In the genomic region with DNA sequence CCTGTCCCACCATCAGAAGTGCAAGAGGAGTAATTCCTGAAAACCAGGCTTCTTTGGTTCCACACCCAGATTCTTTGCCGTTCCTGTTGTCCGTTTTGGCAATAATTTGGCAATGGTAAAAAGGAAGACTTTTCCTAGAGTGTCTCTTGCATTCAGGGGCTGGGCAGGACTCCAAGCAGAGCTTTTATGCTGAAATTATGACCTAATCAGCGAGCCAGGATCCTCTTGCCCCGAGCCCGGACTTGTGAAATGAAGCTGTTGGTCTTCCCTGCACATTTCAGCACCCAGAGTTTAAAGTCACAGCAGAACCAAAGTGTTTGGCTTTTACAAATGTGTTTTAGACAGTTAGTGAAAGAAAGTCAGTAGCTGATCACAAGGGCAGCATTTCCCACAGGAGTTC, we compare ENCODE assay signal across 11 mouse cellular contexts.
A peak's percentile ranks its signal among the peaks of the same experiment; 100 is the strongest.
DNase-seq lines count a peak whose midpoint lies in the region; ATAC-seq lines count a peak whose summit lies in the region.
"Had no signal": no experiment of that assay in that cellular context is flagged by ENCODE, and none has a peak within 500 bp of the region (broad histone marks: within the 10 kb centered on the region; RNA-seq: fewer than 3 reads in every experiment).

No protein-coding gene starts in this region.

- no peak overlapping the region for H3K9ac ChIP-seq in kidney, embryonic 15.5 days
- H3K9ac ChIP-seq: forebrain, embryonic 13.5 days; hindbrain, embryonic 14.5 days; neural tube, embryonic 12.5 days had no signal

- H3K4me1 ChIP-seq in kidney, embryonic 15.5 days = no peaks in the 10 kb centered on the region
- peaks cover 24% of the 10 kb centered on the region for H3K4me1 ChIP-seq in forebrain, embryonic 10.5 days
- H3K4me1 ChIP-seq: neural tube, embryonic 12.5 days had no signal

- H3K4me3 ChIP-seq in kidney, embryonic 15.5 days (replicated peaks) = no peak overlapping the region
- no peak overlapping the region for H3K4me3 ChIP-seq in forebrain, embryonic 10.5 days
- H3K4me3 ChIP-seq: forebrain, embryonic 13.5 days; neural tube, embryonic 12.5 days had no signal

- H3K4me2 ChIP-seq in kidney, embryonic 15.5 days = no peak overlapping the region
- H3K4me2 ChIP-seq: forebrain, embryonic 13.5 days; hindbrain, embryonic 14.5 days; neural tube, embryonic 12.5 days had no signal

- peak; percentile 8 for DNase-seq in kidney, adult 18-20 months
- peak; percentile 70 for DNase-seq in adrenal gland, adult 2 months
- peak; percentile 14 for DNase-seq in fat pad, adult 2 months (ENCODE audit: extremely low read depth, low read depth, low spot score)
- peak; percentile 9 for DNase-seq in kidney, postnatal 14 days
- DNase-seq in forebrain, embryonic 10.5 days (ENCODE audit: extremely low spot score, low spot score) = no peak
- no peak for DNase-seq in liver

- 54% methylated on average over 5 of the region's 5 CpGs for WGBS in kidney, embryonic 15.5 days
- WGBS in forebrain, embryonic 10.5 days = 85% methylated on average over 5 of the region's 5 CpGs

- no peak for ATAC-seq in kidney, embryonic 15.5 days (replicated peaks; ENCODE audit: low FRiP score)
- no peak for ATAC-seq in erythroid progenitor cell, adult 5-6 weeks (replicated peaks; ENCODE audit: low FRiP score, poor library complexity, severe bottlenecking)
- ATAC-seq: forebrain, embryonic 13.5 days had no signal

- H3K36me3 ChIP-seq in kidney, embryonic 15.5 days = no peaks in the 10 kb centered on the region
- no peaks in the 10 kb centered on the region for H3K36me3 ChIP-seq in forebrain, embryonic 10.5 days (replicated peaks)
- H3K36me3 ChIP-seq: neural tube, embryonic 12.5 days had no signal

- H3K27me3 ChIP-seq in kidney, embryonic 15.5 days = no peaks in the 10 kb centered on the region
- no peaks in the 10 kb centered on the region for H3K27me3 ChIP-seq in forebrain, embryonic 10.5 days (ENCODE audit: poor library complexity, severe bottlenecking)
- H3K27me3 ChIP-seq: forebrain, embryonic 13.5 days; neural tube, embryonic 12.5 days had no signal

- H3K27ac ChIP-seq in kidney, embryonic 15.5 days = no peak overlapping the region
- H3K27ac ChIP-seq in forebrain, embryonic 10.5 days = no peak overlapping the region
- H3K27ac ChIP-seq: forebrain, embryonic 13.5 days; hindbrain, embryonic 14.5 days; neural tube, embryonic 12.5 days had no signal

- no peaks in the 10 kb centered on the region for H3K9me3 ChIP-seq in kidney, embryonic 15.5 days (replicated peaks)
- H3K9me3 ChIP-seq in forebrain, embryonic 10.5 days = no peaks in the 10 kb centered on the region
- H3K9me3 ChIP-seq: forebrain, embryonic 13.5 days; neural tube, embryonic 12.5 days had no signal

Comparison
In these comparisons a context has a peak if more than half of its experiments do, and no peak if none do; other contexts are left out.
1. DNase-seq: peak in kidney, adult 18-20 months (single experiment), adrenal gland, adult 2 months (single experiment), fat pad, adult 2 months (single experiment) and kidney, postnatal 14 days (single experiment); none in forebrain, embryonic 10.5 days (single experiment) and liver (single experiment).